Mouse (Mus musculus) lung, postnatal 14 days (tissue): Measurements from ENCODE around the gene Ube2z.
"Not testable (repeated sequence)": the region's sequence is repeated elsewhere in the genome, so short reads cannot be mapped to it uniquely, and the experiment has no call there.

Experiments used
- DNase-seq: peaks from one replicate; pipeline ENCODE4 v3.0.0; 2021

The Ube2z gene

DNA sequence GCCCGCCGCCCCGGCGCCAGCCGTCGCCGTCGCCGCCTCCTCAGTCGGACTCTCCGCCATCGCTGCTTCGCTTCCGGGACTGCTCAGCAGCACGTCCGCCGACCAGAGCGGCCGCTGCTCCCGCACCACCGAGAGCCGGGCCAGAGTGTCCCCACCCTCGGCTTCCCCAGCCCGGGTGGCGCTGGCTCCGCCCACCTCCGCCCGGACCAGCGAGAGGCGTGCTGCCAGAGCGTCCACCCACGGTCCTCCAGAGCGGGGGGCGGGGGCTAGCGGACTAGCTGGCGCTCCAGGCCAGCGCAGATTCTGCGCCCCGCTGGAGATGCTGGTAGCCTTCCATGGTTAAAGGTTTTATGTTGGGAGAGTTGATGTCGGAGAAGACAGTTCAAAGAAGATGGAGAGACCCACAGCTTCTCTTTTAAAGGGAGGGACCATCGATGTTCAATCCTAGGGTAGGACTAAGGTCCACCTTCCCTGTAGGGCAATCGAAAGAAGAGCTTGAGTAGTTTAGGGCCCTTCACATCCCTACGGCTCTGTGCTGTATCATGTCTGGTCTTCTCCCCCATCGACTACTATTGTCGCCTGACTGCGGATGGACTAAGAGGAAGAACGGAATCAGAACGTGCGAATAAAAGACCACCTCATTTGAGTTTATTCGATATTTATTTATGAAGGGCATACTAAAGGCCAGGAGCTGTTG is at the start of gene Ube2z:
TSS of gene Ube2z (minus strand) at position 174 of the 697 bp plus-strand sequence.
- peak; percentile 98 for DNase-seq

DNA sequence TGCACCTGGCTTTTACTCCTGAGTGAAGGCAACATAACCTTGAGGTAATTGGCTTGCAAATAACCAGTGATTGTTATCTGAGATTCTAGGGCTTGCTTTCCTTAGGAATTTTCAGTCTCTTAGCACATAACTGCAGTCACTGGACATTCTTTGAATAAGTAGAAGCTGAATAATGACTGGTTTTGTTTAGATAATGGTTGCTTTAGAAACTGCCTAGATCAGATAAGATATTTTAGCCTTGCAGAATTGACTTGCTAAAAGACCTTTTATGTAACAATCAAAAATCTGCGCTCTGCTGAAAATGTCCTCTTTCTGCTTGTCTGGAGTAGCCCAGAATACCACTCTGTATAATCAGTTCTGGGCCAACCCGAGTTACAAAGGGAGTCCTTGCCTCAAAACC is 48.9 kb upstream of the Ube2z start:
- DNase-seq = no peak

DNA sequence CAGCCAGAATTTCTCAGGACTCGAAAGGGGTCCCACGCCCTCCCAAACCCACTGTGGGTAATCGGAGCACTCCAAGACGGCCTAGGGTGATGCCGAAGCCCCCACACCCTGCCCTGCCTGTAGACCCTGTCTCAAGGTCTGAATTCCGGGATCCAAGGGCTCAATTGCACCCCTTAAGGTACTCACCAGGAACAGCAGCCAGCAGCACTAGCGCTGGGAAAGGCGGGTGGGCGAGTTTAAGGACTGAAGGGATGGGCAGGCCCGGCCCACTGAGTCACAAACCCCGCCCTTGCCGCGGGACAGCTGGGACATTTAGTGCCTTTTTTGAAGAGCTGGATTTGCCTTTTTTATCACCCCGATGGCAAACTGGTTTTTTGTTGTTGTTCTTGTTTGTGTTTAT is 46.6 kb upstream of the Ube2z start, which contains the start of gene Calcoco2:
TSS of gene Calcoco2 (minus strand) at position 214 of the 400 bp plus-strand sequence.
- no peak for DNase-seq

DNA sequence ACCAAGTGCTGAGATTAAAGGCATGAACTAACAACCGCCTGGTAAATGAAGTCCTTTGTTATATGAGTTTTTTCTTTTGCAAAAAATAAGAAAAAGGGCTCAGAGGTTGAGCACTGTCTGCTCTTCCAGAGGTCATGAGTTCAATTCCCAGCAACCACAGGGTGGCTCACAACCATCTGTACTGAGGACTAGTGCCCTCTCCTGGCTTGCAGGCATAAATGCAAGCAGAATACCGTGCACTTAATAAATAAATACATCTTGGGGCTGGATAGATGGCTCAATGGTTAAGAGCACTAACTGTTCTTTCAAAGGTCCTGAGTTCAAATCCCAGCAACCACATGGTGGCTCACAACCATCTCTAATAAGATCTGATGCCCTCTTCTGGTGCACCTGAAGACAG is 45.8 kb upstream of the Ube2z start:
- not testable (repeated sequence) for DNase-seq

DNA sequence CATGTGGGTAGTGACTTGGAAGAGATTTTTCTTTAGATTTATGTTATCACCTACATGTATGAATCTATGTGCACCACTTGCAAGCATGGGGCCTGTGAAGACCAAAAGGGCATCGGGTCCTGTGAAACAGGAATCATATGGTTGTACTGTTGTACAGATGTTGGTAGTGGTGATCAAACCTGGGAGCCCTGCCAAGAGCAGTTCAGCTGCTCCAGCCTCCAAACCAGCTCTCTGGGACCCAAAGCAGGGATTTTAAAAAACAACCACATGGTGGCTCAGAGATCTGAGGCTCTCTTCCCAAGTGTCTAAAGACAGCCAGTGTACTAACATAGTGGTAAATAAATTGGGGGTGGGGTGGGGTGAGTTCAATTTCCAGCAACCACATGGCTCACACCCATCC is 43.2 kb upstream of the Ube2z start:
- DNase-seq = no peak

DNA sequence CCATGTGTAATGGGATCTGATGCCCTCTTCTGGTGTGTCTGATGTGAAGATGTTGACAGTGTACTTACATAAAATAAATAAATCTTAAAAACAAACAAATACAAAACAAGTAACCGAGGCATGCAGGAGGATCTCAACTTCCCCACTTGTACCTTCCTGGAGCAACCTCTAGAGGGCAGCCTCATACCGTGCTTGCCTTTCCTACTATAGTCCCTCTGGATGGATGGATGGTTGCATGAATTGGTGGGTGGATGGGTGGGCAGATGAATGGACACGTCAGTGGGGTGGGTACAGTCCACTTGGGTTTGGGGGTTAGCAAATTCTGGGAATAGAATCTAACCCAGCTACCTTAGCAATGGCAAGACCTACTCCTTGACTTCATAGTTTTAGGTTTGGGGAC is 28.2 kb upstream of the Ube2z start:
- peak; percentile 53 for DNase-seq

DNA sequence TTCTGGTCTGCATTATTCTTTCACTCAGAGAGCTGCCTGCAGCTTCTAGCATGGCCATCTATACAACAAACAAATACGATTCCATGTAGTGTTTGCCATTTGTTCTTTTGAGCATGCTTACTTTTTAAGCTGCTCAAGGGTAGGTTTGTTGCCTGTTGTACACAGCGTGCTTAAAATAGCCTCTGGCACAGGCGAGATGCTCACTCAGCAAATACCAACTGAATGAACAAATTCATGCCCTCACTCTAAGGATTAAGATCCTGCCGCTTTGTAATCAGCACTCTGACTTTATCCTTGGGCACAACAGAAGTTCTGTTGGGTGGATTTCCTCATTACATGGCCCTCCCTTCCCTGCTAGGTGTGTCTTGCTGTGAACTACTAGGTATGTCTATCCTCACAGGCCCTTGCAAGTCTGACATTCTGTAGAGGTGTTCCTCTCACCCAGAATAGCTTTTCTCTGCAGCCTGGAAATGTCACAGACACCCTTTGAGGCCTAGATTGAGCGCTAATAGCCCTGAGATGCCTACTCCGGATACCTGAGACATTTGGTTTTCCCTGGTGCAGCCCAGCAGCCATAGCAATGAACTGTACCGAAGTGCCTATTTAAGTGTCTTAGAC is 27.6 kb upstream of the Ube2z start:
- DNase-seq = no peak

DNA sequence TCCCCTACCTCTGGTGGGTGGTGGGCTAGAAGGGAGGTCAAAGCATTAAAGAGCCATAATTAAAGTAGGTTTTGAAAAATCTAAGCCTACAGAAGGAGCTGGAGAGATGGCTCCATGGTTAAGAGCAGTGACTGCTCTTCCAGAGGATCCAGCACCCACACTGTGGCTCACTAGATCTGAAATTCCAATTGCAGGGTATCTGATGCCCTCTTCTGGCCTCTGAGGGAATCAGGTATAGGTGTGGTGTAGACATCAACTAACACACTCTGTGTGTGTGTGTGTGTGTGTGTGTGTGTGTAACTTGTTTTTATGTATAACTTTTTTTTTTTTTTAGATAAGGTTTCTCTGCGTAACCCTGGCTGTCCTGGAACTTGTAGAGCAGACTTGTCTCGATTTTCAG is 25.9 kb upstream of the Ube2z start:
- peak; percentile 9 for DNase-seq

DNA sequence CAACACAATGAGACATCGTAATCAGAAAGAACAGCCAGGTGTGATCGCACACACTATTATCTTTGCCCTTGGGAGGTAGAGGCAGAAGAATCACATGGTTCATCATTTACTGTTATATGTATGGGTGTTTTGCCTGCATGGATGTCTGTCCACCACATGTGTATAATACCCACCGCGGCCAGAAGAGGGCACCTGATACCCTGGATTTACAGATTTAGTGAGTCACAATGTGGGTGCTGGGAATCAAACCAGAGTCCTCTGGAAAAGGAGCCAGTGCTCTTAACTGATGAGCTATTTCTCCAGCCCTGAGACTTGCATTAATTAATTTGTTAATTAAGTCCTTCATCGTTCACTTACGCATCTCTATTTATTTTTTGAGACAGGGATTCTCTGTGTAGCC is 22.8 kb upstream of the Ube2z start:
- DNase-seq = no peak

DNA sequence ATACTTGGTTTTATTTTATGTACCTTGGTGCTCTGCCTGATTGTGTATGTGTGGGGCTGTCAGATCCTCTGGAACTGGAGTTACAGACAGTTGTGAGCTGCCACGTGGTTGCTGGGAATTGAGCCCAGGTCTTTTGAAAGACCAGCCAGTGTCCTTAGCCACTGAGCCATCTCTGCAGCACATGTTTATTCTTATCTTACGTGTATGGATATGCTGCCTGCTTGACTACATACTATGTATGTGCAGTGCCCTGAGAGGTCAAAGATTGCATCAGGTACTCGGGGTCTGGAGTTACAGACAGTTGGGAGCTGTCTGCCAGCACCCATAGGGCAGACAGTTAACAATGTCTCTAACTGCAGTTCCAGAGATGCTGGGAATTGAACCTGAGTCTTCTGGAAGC is 17.5 kb upstream of the Ube2z start:
- DNase-seq = no peak

DNA sequence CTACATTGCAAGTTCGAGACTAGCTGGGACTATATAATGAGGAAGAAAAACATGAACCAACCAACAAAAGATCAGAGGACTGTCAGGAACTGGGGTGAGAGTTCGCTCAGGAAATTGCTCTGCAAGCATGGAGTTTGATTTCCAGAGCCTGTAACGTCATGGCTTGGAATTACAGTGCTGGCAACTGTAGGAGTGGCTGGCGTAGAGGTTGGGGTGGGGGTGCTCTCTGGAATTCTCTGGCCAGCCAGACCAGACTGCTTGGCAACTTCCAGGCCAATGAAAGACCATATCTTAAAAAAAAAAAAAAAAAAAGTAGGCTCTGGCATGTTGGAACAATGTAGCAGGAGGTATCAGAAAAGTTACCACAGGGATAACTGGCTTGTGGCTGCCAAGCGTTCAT is 15.5 kb upstream of the Ube2z start:
- DNase-seq = no peak

DNA sequence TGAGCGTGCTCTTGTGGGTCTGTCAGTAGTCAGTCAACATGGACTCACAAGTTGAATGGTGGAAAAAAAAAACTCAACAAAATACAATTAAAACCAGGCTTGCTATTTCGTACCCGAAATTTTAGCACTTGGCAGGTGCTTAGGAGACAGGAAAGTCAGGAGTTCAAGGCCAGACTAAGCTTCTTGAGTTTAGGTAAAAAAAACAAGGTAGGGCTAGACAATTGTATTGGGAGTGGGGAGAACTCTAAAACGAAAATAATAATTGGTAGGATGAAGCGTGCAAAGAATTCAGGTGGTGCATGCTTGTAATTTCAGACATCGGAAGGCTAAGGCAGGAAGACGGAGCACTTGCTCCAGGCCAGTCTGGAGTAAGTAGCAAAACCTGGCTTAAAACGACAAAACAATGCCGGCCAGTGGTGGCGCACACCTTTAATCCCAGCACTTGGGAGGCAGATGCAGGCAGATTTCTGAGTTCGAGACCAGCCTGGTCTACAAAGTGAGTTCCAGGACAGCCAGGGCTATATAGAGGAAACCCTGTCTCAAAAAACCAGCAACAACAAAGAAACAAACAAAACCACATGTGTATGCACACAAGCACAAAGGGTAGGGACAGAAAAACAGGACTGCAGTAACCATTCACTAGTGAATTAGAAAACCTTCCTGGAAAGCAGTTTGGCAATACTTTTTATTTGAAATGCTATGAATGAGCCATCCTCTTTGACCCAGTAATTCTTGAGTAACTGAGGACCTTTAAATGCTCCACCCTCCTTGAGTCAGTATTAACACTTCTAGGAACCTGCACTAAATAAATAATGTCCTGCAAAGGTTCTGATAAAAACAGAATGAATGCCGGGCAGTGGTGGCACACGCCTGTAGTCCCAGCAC is 11.3 kb upstream of the Ube2z start:
- no peak for DNase-seq

DNA sequence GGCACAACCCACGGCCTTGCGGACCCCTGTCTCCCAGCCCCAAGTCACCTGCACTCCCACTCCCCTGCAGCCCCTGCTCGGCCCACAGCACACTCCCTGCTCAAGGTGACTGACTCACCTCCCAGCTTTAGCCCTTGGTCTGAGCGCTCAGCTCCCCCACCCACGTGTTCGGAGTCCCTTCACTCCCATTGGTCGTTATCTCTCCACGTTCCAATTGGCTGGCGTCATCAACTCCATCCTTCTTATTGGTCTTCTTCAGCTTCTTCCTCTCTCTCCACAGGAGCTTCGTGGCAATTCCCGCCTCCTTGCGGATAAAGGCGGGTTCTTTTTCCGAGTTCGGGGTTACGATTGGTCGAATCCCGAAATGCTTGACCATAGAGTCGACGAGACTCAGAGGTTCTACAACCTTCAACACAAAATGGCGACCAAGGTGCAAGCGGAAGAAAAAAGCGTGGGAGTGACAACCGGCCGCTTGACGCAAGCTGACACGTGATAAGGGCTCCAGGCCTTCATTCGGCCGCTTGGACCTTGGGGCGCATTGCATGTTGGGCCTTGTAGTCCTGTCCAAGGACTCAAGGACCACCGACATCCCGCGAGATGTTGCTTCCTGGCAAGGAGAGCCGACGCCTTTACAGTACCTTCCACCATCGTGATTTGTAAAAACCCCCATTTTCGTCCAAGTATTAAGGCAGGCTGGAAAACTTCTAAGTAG is 10.5 kb upstream of the Ube2z start, which contains the start of gene Atp5g1:
TSS of gene Atp5g1 (minus strand) at position 162 of the 712 bp plus-strand sequence.
- DNase-seq = peak; percentile 97

DNA sequence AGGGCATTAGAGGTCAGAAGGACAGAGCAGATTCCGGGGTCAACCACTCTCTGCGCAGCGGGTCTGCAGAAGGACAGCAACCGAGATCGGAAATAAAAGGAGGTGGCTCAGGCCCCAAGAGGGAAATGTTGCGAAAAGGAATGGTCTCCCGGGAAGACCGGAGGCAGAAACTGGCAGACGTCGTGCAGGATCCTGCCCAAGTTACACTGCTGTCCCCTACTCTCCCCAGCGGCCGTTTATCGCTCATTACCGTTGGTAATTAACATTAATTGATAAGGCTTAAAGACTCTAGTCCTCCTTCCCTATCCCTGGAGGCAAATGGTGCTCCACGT is 10.0 kb upstream of the Ube2z start:
- DNase-seq = peak; percentile 7

DNA sequence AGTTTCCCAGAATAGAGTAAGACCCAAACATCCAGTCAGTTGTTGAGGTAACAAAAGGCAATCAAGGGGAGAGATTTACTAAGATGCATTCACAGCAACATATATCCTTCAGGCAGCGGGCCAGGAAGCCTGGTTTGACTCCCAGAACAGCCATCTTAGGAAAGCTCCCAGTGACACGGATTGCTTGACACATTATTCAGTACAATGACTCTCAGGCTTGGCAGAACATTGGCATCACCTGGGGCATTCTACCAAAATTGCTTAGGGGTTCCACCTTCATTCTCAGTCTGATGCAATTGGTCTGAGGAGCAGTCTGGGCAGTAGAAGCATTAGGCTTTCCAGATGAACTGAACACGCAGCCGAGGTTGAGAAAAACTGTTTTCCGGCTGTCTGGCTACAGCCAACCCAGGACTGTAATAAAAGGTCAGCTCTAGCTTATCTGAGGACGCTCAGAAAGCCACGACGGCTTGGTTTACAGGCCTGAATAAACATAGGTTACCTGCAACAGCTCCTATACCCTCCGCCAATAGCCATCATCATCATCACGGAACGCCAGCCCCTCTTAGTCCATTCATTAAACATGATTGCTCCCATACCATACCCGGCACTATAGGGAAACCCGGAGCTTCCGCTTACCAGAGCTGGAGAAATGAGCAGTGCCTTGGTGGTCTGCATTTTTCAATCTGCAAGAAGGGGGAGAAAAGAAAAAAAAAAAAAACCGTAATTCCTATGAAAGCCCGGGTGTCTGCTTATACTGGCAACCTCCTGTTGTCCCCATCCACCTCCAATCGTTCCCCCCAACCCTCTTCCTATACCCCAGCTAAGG is 9.4 kb upstream of the Ube2z start:
- DNase-seq = no peak

DNA sequence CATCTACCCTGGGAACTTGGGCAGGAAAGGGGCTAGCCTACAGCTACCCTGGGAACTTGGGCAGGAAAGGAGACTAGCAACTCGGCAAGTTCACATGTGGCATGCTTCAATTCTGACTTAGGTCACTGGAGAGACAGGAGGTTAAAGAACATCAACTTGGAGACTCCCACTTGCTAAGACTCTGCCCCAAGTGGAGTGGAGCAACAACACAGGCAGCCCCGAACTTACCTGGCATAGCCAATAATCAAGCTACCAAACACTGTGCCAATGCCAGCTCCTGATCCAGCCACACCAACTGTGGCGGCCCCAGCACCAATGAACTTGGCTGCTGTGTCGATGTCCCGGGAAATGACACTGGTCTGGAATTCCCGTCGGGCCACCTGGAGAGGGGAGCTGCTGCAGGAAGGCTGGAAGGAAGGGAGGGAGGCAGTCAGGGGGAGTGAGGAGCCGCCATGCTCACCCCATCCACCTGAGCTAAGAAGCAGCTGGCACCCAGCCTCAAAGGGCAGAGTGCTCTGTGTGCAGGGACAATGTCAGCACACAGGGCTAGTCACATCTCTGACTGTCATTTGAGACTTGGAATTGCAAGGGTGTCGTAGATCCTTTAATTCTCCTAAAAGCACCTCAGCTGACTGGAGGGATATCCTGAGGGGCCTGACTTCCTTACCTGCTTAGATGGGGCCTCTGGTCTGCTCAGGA is 8.3 kb upstream of the Ube2z start:
- DNase-seq = no peak

DNA sequence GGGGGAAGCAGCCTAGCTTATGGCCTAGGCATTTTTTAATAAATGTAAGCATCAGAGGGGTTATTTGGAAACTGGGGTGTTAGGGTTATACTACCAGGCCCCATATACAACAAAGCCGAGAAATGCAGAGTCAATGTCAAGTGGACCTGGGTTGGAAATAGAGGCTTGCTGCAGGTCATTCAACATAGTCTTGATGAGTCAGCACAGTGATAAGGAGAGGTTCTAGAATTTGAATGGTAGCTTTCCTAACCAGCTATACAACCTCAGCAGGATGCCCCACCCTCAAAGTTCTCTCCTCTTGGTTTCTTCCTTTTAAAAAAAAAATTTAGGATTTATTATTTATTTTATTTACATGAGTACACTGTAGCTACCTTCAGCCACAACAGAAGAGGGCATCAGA is 5.8 kb upstream of the Ube2z start:
- no peak for DNase-seq

DNA sequence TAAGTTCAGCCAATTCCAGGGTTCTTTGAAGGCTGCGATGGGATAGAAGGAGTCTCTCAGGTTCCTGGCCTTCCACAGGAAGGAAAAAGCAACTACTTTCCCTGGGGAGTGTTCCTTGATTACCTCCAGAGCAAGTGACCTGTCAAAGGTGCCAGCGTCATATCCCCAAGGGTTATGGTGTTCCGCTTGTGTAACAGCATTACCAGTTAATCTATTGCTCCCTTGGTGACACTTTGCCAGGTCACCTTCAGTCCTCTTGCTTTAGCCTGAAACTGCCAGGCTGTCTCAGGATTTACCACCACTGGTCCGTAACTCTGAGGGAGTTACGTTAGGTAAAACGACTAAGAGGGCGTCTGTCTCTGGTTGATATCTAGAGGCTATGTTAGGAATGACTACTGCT is 5.2 kb upstream of the Ube2z start:
- no peak for DNase-seq

DNA sequence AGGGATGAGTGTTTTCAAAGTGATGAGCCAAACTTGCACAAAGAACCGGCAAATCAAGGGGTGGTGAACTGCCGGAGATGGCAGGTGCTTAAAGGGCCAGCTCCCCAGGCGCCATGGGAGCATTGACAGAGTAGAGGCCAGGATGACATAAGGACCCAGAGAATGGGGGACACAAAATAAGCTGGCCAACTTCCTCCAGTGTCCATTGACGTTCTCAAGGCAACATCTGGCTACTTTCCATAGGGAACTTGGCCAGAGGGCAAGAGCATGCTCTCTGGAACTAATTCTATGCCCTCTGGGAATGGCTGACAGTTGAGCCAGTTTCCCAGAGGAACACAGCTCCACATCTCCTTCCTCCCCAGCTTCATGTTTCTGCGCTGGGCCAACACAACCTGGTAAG is 3.0 kb upstream of the Ube2z start:
- no peak for DNase-seq

DNA sequence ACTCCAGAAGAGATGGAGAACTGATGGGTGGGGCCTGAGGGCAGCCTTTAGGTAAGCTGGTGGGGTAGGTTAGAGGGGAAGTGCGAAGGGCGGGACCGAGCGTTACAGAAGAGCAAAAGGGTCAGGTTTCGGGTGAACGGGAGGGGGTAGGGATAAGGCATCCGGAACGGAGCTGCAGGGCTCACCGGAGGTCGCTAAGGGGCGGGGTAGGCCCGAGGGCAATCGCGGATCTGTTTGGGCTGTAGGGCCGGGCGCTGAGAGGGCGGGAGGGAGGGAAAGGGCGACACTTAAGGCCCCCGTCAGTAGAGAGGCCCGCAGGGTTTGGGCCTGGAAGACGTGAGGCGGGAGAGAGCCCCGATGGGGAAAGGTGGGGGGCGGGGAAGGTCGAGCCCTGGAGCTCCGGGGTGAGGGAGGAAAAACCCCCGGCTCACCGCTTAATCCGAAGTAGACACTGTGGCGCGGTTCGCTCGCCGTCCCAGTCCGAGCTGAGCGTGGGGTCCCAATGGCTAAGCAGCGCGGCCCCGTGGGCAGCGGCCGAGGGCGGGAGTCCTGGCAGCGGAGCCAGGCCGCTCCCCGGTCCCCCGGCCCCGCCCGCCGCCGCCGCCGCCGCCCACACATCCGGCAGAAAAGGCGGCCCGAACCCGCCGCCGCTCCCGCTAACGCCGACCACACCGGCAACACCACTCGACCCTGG is 520 bp downstream of the Ube2z start:
- peak; percentile 19 for DNase-seq

DNA sequence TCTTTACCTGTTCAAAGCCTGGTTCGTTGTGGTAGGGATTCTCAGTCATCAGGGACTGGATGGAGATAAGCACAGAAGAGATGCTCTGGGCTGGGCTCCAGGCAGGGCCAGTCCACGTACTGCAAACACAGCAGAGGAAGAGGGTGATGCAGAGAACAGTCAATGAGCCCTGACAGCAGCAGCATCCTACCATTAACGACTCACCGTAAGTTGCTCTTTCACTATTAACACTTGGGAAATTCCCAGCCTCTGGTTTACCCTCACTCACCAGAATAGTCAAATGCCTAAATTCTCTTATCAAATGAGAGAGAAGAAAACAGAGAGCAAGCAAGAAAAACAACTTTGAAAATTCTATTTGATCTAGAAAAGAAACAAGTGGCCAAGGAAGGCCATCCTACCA is 6.9 kb downstream of the Ube2z start:
- no peak for DNase-seq
